Mouse (Mus musculus): Measurements from ENCODE around the gene Cdk15. TPM values are rescaled to one million over a fixed set of nuclear protein-coding genes. Genes with fewer than 3 reads are reported as not detected.

Gene Cdk15
- total and polyA plus RNA-seq, 3 experiments = 0.04 TPM; not detected in 2

- Histone ChIP-seq H3K9me3 (replicated peaks) (no peaks in the 10 kb centered on the region), H3K36me3 (replicated peaks) (no peaks in the 10 kb centered on the region), H3K4me3 (ENCODE audit: low read depth, low read length) (no peak overlapping the region), H3K4me1 (ENCODE audit: insufficient read depth, low read depth, low read length) (peaks cover 26% of the 10 kb centered on the region), H3K27me3 (ENCODE audit: insufficient read depth, low read length) (peaks cover 37% of the 10 kb centered on the region)
- ATAC-seq (ENCODE audit: extremely low read depth, insufficient number of reproducible peaks, low FRiP score, poor library complexity, severe bottlenecking) = no peak
- DNase-seq (ENCODE audit: low spot score) = no peak
- TF ChIP-seq CTCF (IDR thresholded peaks at IDR 0.05; ENCODE audit: low read depth, low read length) (no peak), TAL1 (conservative IDR thresholded peaks at IDR 0.05; ENCODE audit: low read depth, low read length) (no peak), GATA1 (IDR thresholded peaks at IDR 0.05; ENCODE audit: borderline replicate concordance, low read length) (no peak), GATA2 (IDR thresholded peaks at IDR 0.05; ENCODE audit: borderline replicate concordance, low read depth, low read length) (no peak)
Measured at GRCm38 (mm10) chr1:59311292-59311885, 54.7 kb downstream of the Cdk15 start.

DNA sequence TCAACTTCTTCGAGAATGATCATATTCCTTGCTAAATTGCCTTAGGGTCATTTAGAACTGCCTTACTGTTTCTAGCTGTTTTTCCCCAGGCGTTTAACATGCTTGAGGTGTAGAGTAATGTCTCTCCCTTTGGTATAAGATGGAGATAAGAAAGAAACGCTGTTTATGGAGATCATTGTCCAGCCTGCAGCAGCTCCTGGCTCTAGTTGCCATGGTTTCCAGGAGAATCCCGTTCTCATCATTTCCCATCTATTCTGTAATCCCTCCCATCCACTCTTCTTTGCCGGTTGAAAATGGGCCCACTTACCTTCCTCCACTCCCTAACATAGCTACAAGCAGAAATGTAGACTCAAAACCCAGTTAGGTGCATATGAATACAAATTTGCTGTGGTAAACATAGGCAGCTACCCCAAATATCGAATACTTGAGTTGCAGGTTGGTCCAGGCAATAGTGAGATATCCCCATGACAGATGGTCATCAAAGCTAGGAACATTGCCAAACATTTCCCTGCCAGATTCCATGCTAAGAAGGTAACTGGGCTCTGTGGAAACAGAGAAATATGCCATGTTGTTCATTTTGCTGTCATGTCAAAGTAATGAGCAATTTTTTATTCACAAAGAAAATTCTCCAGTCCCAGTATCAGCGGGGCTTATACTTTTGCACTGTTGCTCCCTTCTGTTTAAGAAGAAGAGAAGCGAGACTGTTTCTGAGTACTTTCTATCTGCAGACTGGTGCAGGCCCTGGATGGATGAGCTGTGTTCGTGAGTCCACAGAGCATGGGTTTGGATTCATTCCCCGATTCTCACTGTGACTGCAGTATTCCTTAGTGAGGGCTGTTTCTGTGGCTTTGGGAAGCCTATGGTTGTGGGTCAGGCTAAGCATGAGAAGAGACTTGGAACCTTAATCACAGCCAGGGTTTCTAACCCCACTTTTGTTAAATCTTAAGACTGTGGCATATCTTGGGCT lies 55.8 kb downstream of the Cdk15 start:
- Histone ChIP-seq H3K36me3 (replicated peaks) (no peaks in the 10 kb centered on the region), H3K4me3 (ENCODE audit: low read depth, low read length) (no peak overlapping the region), H3K4me1 (ENCODE audit: insufficient read depth, low read depth, low read length) (peaks cover 31% of the 10 kb centered on the region), H3K27me3 (ENCODE audit: insufficient read depth, low read length) (peaks cover 37% of the 10 kb centered on the region), H3K9me3 (replicated peaks) (no peaks in the 10 kb centered on the region)
- ATAC-seq (ENCODE audit: extremely low read depth, insufficient number of reproducible peaks, low FRiP score, poor library complexity, severe bottlenecking) = no peak
- no peak for DNase-seq (ENCODE audit: low spot score)
- TF ChIP-seq TAL1 (conservative IDR thresholded peaks at IDR 0.05; ENCODE audit: low read depth, low read length) (no peak), GATA1 (IDR thresholded peaks at IDR 0.05; ENCODE audit: borderline replicate concordance, low read length) (no peak), GATA2 (IDR thresholded peaks at IDR 0.05; ENCODE audit: borderline replicate concordance, low read depth, low read length) (no peak), POLR2AphosphoS5 (IDR thresholded peaks at IDR 0.05; ENCODE audit: insufficient replicate concordance, low read depth, low read length) (no peak), CTCF (IDR thresholded peaks at IDR 0.05; ENCODE audit: low read depth, low read length) (no peak)

- TF ChIP-seq TAL1 (conservative IDR thresholded peaks at IDR 0.05; ENCODE audit: low read depth, low read length) (no peak), GATA2 (IDR thresholded peaks at IDR 0.05; ENCODE audit: borderline replicate concordance, low read depth, low read length) (no peak), CTCF (IDR thresholded peaks at IDR 0.05; ENCODE audit: low read depth, low read length) (no peak), GATA1 (IDR thresholded peaks at IDR 0.05; ENCODE audit: borderline replicate concordance, low read length) (no peak), POLR2AphosphoS5 (IDR thresholded peaks at IDR 0.05; ENCODE audit: insufficient replicate concordance, low read depth, low read length) (no peak)
- ATAC-seq (ENCODE audit: extremely low read depth, insufficient number of reproducible peaks, low FRiP score, poor library complexity, severe bottlenecking) = no peak
Measured at GRCm38 (mm10) chr1:59313154-59313940, 56.6 kb downstream of the Cdk15 start.

DNA sequence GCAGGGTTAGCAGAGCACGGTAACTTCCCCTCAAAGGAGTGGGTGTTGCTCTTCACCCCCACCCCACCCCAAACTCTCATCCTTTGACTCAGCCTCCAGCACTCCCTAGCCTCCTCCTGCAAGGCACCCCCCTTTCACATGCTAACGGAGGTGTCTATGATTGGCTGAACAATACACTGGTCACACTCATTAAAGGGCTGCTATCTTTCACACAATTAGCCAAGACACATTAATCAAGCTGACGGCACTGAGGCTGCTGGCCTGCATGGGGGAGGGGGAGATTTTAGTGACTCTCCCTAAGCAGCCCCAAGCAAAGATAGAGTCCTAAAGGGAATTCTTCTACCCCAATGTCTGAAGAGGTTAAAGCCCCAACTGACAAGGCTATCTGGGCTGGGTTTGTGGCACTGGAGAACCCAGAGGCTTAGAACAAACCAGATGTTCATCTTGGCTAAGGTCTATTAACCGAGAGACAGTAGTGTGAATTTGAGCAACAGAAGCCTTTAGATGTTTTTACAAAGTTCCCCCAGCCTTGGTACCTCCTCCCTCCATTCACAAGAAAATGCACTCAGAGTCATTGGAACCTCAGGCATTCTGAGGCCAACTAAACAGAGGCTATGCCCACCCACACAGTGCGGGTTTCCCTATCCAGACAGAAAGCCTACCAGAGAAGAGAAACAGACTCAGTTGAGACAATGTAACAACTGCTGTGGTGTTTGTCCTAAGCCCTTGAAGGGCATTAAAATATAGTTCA lies 58.5 kb downstream of the Cdk15 start:
- H3K9me3 ChIP-seq (replicated peaks) = no peaks in the 10 kb centered on the region
- H3K36me3 ChIP-seq (replicated peaks) = no peaks in the 10 kb centered on the region
- peak; percentile 32 for DNase-seq (ENCODE audit: low spot score)
- peak overlapping the region; percentile 24; the same call in 1 of the 2 replicates for H3K4me3 ChIP-seq (ENCODE audit: low read depth, low read length)
- ATAC-seq (ENCODE audit: extremely low read depth, insufficient number of reproducible peaks, low FRiP score, poor library complexity, severe bottlenecking) = peak; percentile 79
- TF ChIP-seq POLR2AphosphoS5 (IDR thresholded peaks at IDR 0.05; ENCODE audit: insufficient replicate concordance, low read depth, low read length) (no peak), GATA2 (IDR thresholded peaks at IDR 0.05; ENCODE audit: borderline replicate concordance, low read depth, low read length) (no peak), TAL1 (conservative IDR thresholded peaks at IDR 0.05; ENCODE audit: low read depth, low read length) (no peak), GATA1 (IDR thresholded peaks at IDR 0.05; ENCODE audit: borderline replicate concordance, low read length) (no peak), CTCF (IDR thresholded peaks at IDR 0.05; ENCODE audit: low read depth, low read length) (no peak)
- peaks cover 20% of the 10 kb centered on the region for H3K27me3 ChIP-seq (ENCODE audit: insufficient read depth, low read length)
- H3K4me1 ChIP-seq (ENCODE audit: insufficient read depth, low read depth, low read length) = peaks cover 35% of the 10 kb centered on the region

More at GRCm38 (mm10) chr1:59313154-59313940, 56.6 kb downstream of the Cdk15 start:
- no peaks in the 10 kb centered on the region for H3K36me3 ChIP-seq (replicated peaks)
- H3K4me1 ChIP-seq (ENCODE audit: insufficient read depth, low read depth, low read length) = peaks cover 35% of the 10 kb centered on the region
- no peak overlapping the region for H3K4me3 ChIP-seq (ENCODE audit: low read depth, low read length)
- no peak for DNase-seq (ENCODE audit: low spot score)
- H3K27me3 ChIP-seq (ENCODE audit: insufficient read depth, low read length) = peaks cover 33% of the 10 kb centered on the region
- no peaks in the 10 kb centered on the region for H3K9me3 ChIP-seq (replicated peaks)

DNA sequence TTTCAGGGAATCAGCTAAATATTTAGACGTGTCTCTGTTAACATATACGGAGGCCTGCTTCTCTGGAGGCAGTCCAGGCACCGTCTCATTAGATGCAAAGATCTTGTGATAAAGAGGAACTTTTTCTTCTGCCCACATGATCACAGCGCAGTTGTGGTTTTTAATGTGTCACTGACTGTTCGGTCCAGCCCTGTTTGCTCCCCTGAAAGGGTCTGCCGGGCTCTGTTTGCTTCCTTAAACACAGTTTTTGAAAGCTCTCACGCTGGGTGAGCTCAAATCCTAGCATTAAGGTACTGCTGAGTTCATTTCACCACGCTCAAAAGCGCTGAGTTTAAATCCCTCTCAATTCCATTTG lies 59.3 kb downstream of the Cdk15 start:
- no peaks in the 10 kb centered on the region for H3K36me3 ChIP-seq (replicated peaks)
- no peaks in the 10 kb centered on the region for H3K9me3 ChIP-seq (replicated peaks)
- ATAC-seq (ENCODE audit: extremely low read depth, insufficient number of reproducible peaks, low FRiP score, poor library complexity, severe bottlenecking) (peak; percentile 59), DNase-seq (ENCODE audit: low spot score) (peak; percentile 19)
- H3K4me3 ChIP-seq (ENCODE audit: low read depth, low read length) = no peak overlapping the region; the same call in 1 of the 2 replicates
- peaks cover 19% of the 10 kb centered on the region for H3K27me3 ChIP-seq (ENCODE audit: insufficient read depth, low read length)
- TF ChIP-seq POLR2AphosphoS5 (IDR thresholded peaks at IDR 0.05; ENCODE audit: insufficient replicate concordance, low read depth, low read length) = no peak
- TF ChIP-seq CTCF (IDR thresholded peaks at IDR 0.05; ENCODE audit: low read depth, low read length) = no peak
- no peak for TF ChIP-seq TAL1 (conservative IDR thresholded peaks at IDR 0.05; ENCODE audit: low read depth, low read length)
- TF ChIP-seq GATA2 (IDR thresholded peaks at IDR 0.05; ENCODE audit: borderline replicate concordance, low read depth, low read length) = no peak
- TF ChIP-seq GATA1 (IDR thresholded peaks at IDR 0.05; ENCODE audit: borderline replicate concordance, low read length) = no peak
- peaks cover 37% of the 10 kb centered on the region for H3K4me1 ChIP-seq (ENCODE audit: insufficient read depth, low read depth, low read length)
